Mouse (Mus musculus) liver, embryonic 16.5 days (tissue): ENCODE data around the gene Fndc8. TPM values are rescaled to one million over a fixed set of nuclear protein-coding genes. Genes with fewer than 3 reads are reported as not detected.

Experiments used
- ATAC-seq: fragments of 200-750 bp; cut with Nextera tagmentation; 2 replicates; pipeline ENCODE4 v1.8.0; 2017; ENCODE audit warnings: low read depth, mild to moderate bottlenecking, moderate number of reproducible peaks, moderate library complexity
- H3K27ac ChIP-seq: fragments of 300-500 bp; sonication (generic); 2 replicates; pipeline ENCODE4 v1.5.1; 2014; ENCODE audit warnings: mild to moderate bottlenecking, low read length
- H3K27me3 ChIP-seq: fragments of 300-500 bp; sonication (generic); 2 replicates; pipeline ENCODE4 v1.6.1; 2014; ENCODE audit warnings: low read depth, low read length, mixed read lengths; ENCODE audit not compliant: control insufficient read depth, insufficient read depth
- H3K36me3 ChIP-seq: fragments of 300-500 bp; sonication (generic); 2 replicates; pipeline ENCODE4 v1.6.1; 2014; ENCODE audit warnings: mild to moderate bottlenecking; ENCODE audit not compliant: control insufficient read depth, insufficient read depth
- H3K4me1 ChIP-seq: fragments of 300-500 bp; sonication (generic); 2 replicates; pipeline ENCODE4 v1.6.1; 2014; ENCODE audit warnings: low read depth, low read length, mixed read lengths; ENCODE audit not compliant: control insufficient read depth
- H3K4me2 ChIP-seq: fragments of 300-500 bp; sonication (generic); 2 replicates; pipeline ENCODE4 v1.6.1; 2014; ENCODE audit warnings: low read depth, low read length, mixed read lengths
- H3K4me3 ChIP-seq: fragments of 300-500 bp; sonication (generic); 2 replicates; pipeline ENCODE4 v1.5.1; 2014; ENCODE audit warnings: low read depth, mild to moderate bottlenecking, low read length
- H3K9ac ChIP-seq: fragments of 300-500 bp; sonication (generic); 2 replicates; pipeline ENCODE4 v1.6.1; 2014; ENCODE audit warnings: low read depth, low read length
- H3K9me3 ChIP-seq: fragments of 300-500 bp; sonication (generic); replicated peaks from 2 replicates; pipeline ENCODE4 v1.6.1; 2016; ENCODE audit warnings: low read length; ENCODE audit not compliant: control insufficient read depth
- WGBS: fragments of 180-500 bp; shearing (Covaris S2); extraction: QIAGEN DNeasy Blood & Tissue Kit; methylation state at CpG from one replicate; pipeline ENCODE4 v1.1.7; 2014; ENCODE audit not compliant: insufficient replicate concordance; 5-methylcytosine and 5-hydroxymethylcytosine counted together
- polyA plus RNA-seq: library from polyadenylated mRNA; unstranded; fragments of >200 nt; fragmentation: Nextera tagmentation; extraction: Ambion mirVana; gene quantifications from 2 replicates; pipeline ENCODE4 v1.2.1, GENCODE M21; 2015

Fndc8 gene
- polyA plus RNA-seq, 1 experiment from 2014 or later: 0.12 TPM

DNA sequence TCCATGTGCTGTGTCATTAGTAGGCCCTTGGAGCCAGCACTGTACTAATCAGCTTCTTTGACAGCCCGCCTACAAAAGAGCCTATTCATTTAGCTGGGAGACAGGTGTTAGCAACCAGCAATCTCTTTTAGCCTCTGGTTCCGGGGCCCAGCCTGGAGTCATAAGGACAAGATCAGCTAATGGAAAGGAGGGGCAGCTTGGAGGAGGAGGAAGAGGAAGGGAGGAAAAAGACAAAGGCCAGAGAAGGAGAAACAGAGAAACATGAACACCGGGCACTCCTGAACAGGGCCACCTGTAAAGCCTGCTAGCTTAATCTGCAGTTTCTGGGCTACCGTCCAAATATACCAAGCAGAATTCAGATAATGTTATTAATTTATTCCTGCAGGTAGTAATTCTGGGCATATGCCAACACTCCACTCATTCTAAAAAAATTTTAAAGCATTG, 28.4 kb upstream of the Fndc8 start:
- H3K4me1 ChIP-seq: peaks cover 56% of the 10 kb centered on the region
- H3K9me3 ChIP-seq: no peaks in the 10 kb centered on the region
- H3K9ac ChIP-seq: no peak overlapping the region
- no peak overlapping the region for H3K4me3 ChIP-seq
- peak; percentile 65 for ATAC-seq
- H3K27ac ChIP-seq: peak overlapping the region; percentile 46
- peaks cover 2% of the 10 kb centered on the region; the same call in 1 of the 2 replicates for H3K36me3 ChIP-seq
- no peak overlapping the region for H3K4me2 ChIP-seq
- H3K27me3 ChIP-seq: no peaks in the 10 kb centered on the region
- 40% methylated on average over 4 of the region's 4 CpGs for WGBS

DNA sequence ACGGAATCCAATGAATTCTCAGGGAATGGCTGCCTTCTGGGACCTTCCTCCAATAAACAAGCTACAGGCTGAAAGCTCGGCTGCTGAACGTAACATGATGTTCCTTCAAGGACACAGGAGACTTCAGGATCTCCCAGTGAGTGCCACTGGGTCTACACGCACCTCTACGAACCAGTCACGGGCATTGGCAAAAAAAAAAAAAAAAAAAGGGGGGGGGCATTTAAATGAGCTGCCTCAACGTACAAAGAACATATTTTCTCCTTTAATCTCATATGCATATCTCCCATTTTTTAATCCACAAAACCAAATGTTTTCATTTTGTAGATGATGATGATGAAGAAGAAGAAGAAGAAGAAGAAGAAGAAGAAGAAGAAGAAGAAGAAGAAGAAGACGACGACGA, 26.0 kb upstream of the Fndc8 start:
- Histone ChIP-seq H3K27ac (no peak overlapping the region), H3K27me3 (no peaks in the 10 kb centered on the region), H3K4me3 (no peak overlapping the region), H3K36me3 (no peaks in the 10 kb centered on the region), H3K9me3 (no peaks in the 10 kb centered on the region), H3K9ac (no peak overlapping the region), H3K4me2 (0 out of 2 replicates have a peak overlapping the region, but pooled peaks have one; percentile 51), H3K4me1 (peaks cover 61% of the 10 kb centered on the region)
- ATAC-seq: no peak
- 67% methylated on average over 10 of the region's 10 CpGs for WGBS

DNA sequence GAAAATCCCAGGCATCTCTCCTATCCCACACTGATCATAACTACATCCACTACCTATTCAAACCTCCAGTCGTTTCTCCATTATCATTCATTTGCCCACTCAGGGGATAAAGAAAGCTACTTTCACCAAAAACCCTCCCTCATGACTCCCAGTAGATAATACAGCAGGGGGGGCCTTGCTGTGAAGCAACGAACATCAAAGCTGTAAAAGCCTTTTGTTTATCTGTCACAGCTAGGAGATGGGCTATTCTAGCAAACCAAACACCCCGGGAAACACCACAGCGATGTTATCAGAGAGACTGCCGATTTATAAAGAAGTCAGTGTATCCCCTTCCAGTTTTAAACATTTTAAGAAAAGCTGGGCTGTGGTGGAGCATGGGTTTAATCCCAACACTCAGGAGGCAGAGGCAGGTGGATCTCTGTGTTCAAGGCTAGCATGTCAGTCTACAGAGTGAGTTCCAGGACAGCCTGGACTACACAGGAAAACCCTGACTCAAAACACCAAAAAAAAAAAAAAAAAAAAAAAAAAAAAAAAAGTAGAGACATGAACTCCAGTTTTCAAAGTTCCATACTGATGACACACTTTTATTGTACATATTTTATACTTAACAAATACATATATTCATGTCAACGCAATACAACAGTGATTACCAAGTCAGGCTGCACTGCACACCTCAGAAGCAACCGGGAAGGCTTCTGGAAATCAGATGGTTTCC, 24.9 kb upstream of the Fndc8 start:
- Histone ChIP-seq H3K27ac (peak overlapping the region; percentile 43), H3K36me3 (no peaks in the 10 kb centered on the region), H3K4me3 (peak overlapping the region; percentile 23), H3K9ac (peak overlapping the region; percentile 22), H3K4me1 (peaks cover 54% of the 10 kb centered on the region), H3K4me2 (peak overlapping the region; percentile 51), H3K9me3 (no peaks in the 10 kb centered on the region), H3K27me3 (no peaks in the 10 kb centered on the region)
- WGBS: 25% methylated on average over 7 of the region's 7 CpGs
- no peak for ATAC-seq

DNA sequence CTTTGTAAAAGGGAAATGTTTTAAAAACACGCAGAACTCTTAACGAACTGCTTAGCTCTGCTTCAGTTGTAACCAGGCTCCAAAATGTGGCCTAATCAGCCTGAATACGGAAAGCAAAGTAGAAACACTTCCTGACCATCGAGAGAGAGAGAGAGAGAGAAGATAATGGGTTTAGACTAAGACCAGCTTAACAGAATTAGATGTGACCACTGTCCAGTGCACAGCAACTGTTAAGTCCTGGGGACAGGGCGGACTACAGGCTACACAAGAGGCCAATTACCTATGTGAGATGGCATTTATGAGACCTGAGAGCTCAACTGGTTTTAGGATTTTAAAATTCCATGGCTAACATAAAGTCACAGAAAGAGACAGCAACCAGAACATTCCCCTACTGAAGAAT, 24.0 kb upstream of the Fndc8 start:
- no peak for ATAC-seq
- Histone ChIP-seq H3K27ac (peak overlapping the region; percentile 28; the same call in 1 of the 2 replicates), H3K9me3 (no peaks in the 10 kb centered on the region), H3K4me3 (peak overlapping the region; percentile 10; the same call in 1 of the 2 replicates), H3K4me2 (peak overlapping the region; percentile 51), H3K4me1 (peaks cover 45% of the 10 kb centered on the region), H3K36me3 (no peaks in the 10 kb centered on the region), H3K9ac (peak overlapping the region; percentile 25), H3K27me3 (no peaks in the 10 kb centered on the region)
- WGBS: 32% methylated on average over 5 of the region's 5 CpGs

- peak overlapping the region; percentile 67 for H3K4me2 ChIP-seq
- peak overlapping the region; percentile 96 for H3K9ac ChIP-seq
- H3K9me3 ChIP-seq: no peaks in the 10 kb centered on the region
- H3K4me1 ChIP-seq: peaks cover 30% of the 10 kb centered on the region
- H3K4me3 ChIP-seq: peak overlapping the region; percentile 95
- peak overlapping the region; percentile 93 for H3K27ac ChIP-seq
- no peaks in the 10 kb centered on the region for H3K36me3 ChIP-seq
- ATAC-seq: no peak
- no peaks in the 10 kb centered on the region for H3K27me3 ChIP-seq
- WGBS: 35% methylated on average over 9 of the region's 9 CpGs
Observed at GRCm38 (mm10) chr11:82869506-82870172, 22.3 kb upstream of the Fndc8 start.

- Histone ChIP-seq H3K4me1 (peaks cover 30% of the 10 kb centered on the region), H3K27me3 (no peaks in the 10 kb centered on the region), H3K36me3 (no peaks in the 10 kb centered on the region), H3K9me3 (no peaks in the 10 kb centered on the region), H3K9ac (peak overlapping the region; percentile 96), H3K27ac (peak overlapping the region; percentile 93), H3K4me2 (peak overlapping the region; percentile 67), H3K4me3 (peak overlapping the region; percentile 95)
- under 1% methylated on average over 36 of the region's 36 CpGs for WGBS
- peak; percentile 58 for ATAC-seq
Observed at GRCm38 (mm10) chr11:82870173-82871030, 21.5 kb upstream of the Fndc8 start.

DNA sequence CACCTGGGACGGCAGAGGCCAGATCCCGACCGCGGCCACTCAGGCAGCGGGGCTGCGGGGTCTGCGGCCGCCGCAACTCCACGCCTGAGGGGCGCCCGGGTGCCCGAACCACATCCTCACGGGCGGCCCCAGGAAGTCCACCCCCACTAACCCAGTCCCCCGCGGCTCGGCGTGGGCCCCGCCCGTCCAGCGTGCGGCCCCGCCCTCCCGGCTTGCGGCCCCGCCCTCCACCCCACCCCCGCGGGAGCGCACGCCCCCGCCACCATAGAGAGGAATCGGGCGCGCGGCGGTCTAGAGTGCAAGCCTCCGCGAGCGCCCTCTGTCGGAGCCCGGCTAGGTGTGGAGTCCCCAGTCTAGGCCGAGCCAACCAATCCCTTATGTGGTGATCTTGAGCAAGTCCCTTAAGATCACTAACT, 20.9 kb upstream of the Fndc8 start, which contains the start of gene Rffl:
Rffl (minus strand) TSS at position 180 of the 416 bp plus-strand sequence.
- Histone ChIP-seq H3K4me3 (peak within 1 kb of the TSS; percentile 95), H3K4me1 (peaks cover 28% of the 10 kb centered on the region), H3K27ac (peak within 1 kb of the TSS; percentile 93), H3K9me3 (no peaks in the 10 kb centered on the region), H3K9ac (peak within 1 kb of the TSS; percentile 96), H3K4me2 (peak within 1 kb of the TSS; percentile 67), H3K27me3 (no peaks in the 10 kb centered on the region), H3K36me3 (no peaks in the 10 kb centered on the region)
- under 1% methylated on average over 41 of the region's 43 CpGs for WGBS
- ATAC-seq: peak; percentile 93

- 22% methylated on average over 5 of the region's 5 CpGs for WGBS
- no peaks in the 10 kb centered on the region for H3K27me3 ChIP-seq
- peak overlapping the region; percentile 25 for H3K4me2 ChIP-seq
- H3K4me1 ChIP-seq: peaks cover 3% of the 10 kb centered on the region
- H3K36me3 ChIP-seq: no peaks in the 10 kb centered on the region
- H3K4me3 ChIP-seq: no peak overlapping the region
- H3K9me3 ChIP-seq: no peaks in the 10 kb centered on the region
- ATAC-seq: no peak
- 0 out of 2 replicates have a peak overlapping the region, but pooled peaks have one; percentile 13 for H3K9ac ChIP-seq
- H3K27ac ChIP-seq: peak overlapping the region; percentile 46
Observed at GRCm38 (mm10) chr11:82874924-82875323, 17.0 kb upstream of the Fndc8 start.
